Mouse (Mus musculus): ENCODE measurements around the gene Sema3a. TPM values are rescaled to one million over a fixed set of nuclear protein-coding genes. Genes with fewer than 3 reads are reported as not detected.

Sema3a gene
- polyA plus RNA-seq, 1 experiment, result 0.01 TPM

- H3K36me3 ChIP-seq (ENCODE audit: control insufficient read depth), result no peaks in the 10 kb centered on the region
- no peaks in the 10 kb centered on the region for H3K9me3 ChIP-seq (ENCODE audit: control insufficient read depth, low read length)
- no peaks in the 10 kb centered on the region for H3K4me1 ChIP-seq (ENCODE audit: control insufficient read depth)
- TF ChIP-seq TAL1 (IDR thresholded peaks at IDR 0.05; ENCODE audit: low read length) (no peak), GATA1 (IDR thresholded peaks at IDR 0.05; ENCODE audit: low read length) (no peak)
- H3K27me3 ChIP-seq (ENCODE audit: control insufficient read depth), result no peaks in the 10 kb centered on the region
- no peak overlapping the region for H3K4me3 ChIP-seq (replicated peaks)
These were observed 24.7 kb downstream of the Sema3a start for GRCm38 (mm10) chr5:13149909-13150308.

- Histone ChIP-seq H3K9me3 (ENCODE audit: control insufficient read depth, low read length) (no peaks in the 10 kb centered on the region), H3K4me1 (ENCODE audit: control insufficient read depth) (no peaks in the 10 kb centered on the region), H3K4me3 (replicated peaks) (no peak overlapping the region), H3K36me3 (ENCODE audit: control insufficient read depth) (no peaks in the 10 kb centered on the region), H3K27me3 (ENCODE audit: control insufficient read depth) (no peaks in the 10 kb centered on the region)
- no peak for TF ChIP-seq GATA1 (IDR thresholded peaks at IDR 0.05; ENCODE audit: low read length)
- no peak for TF ChIP-seq TAL1 (IDR thresholded peaks at IDR 0.05; ENCODE audit: low read length)
These were observed 25.8 kb downstream of the Sema3a start for GRCm38 (mm10) chr5:13151002-13151401.

- H3K4me1 ChIP-seq (ENCODE audit: control insufficient read depth), result no peaks in the 10 kb centered on the region
- no peak overlapping the region for H3K4me3 ChIP-seq (replicated peaks)
- TF ChIP-seq GATA1 (IDR thresholded peaks at IDR 0.05; ENCODE audit: low read length) (no peak), TAL1 (IDR thresholded peaks at IDR 0.05; ENCODE audit: low read length) (no peak)
- no peaks in the 10 kb centered on the region for H3K27me3 ChIP-seq (ENCODE audit: control insufficient read depth)
- H3K9me3 ChIP-seq (ENCODE audit: control insufficient read depth, low read length), result no peaks in the 10 kb centered on the region
- no peaks in the 10 kb centered on the region for H3K36me3 ChIP-seq (ENCODE audit: control insufficient read depth)
These were observed 32.8 kb downstream of the Sema3a start for GRCm38 (mm10) chr5:13157761-13158612.

- no peaks in the 10 kb centered on the region for H3K9me3 ChIP-seq (ENCODE audit: control insufficient read depth, low read length)
- no peaks in the 10 kb centered on the region for H3K4me1 ChIP-seq (ENCODE audit: control insufficient read depth)
- TF ChIP-seq GATA1 (IDR thresholded peaks at IDR 0.05; ENCODE audit: low read length) (no peak), TAL1 (IDR thresholded peaks at IDR 0.05; ENCODE audit: low read length) (no peak)
- H3K36me3 ChIP-seq (ENCODE audit: control insufficient read depth), result no peaks in the 10 kb centered on the region
- no peaks in the 10 kb centered on the region for H3K27me3 ChIP-seq (ENCODE audit: control insufficient read depth)
- H3K4me3 ChIP-seq (replicated peaks), result no peak overlapping the region
These were observed 57.0 kb downstream of the Sema3a start for GRCm38 (mm10) chr5:13182186-13182585.

GRCm38 (mm10) chr5:13197886-13198285, 72.7 kb downstream of the Sema3a start:
- H3K27me3 ChIP-seq (ENCODE audit: control insufficient read depth), result no peaks in the 10 kb centered on the region
- TF ChIP-seq TAL1 (IDR thresholded peaks at IDR 0.05; ENCODE audit: low read length), result no peak
- TF ChIP-seq GATA1 (IDR thresholded peaks at IDR 0.05; ENCODE audit: low read length), result no peak
- H3K4me3 ChIP-seq (replicated peaks), result no peak overlapping the region
- H3K9me3 ChIP-seq (ENCODE audit: control insufficient read depth, low read length), result no peaks in the 10 kb centered on the region
- H3K4me1 ChIP-seq (ENCODE audit: control insufficient read depth), result no peaks in the 10 kb centered on the region
- no peaks in the 10 kb centered on the region for H3K36me3 ChIP-seq (ENCODE audit: control insufficient read depth)

GRCm38 (mm10) chr5:13199709-13200108, 74.5 kb downstream of the Sema3a start:
- Histone ChIP-seq H3K4me3 (replicated peaks) (no peak overlapping the region), H3K9me3 (ENCODE audit: control insufficient read depth, low read length) (no peaks in the 10 kb centered on the region), H3K36me3 (ENCODE audit: control insufficient read depth) (no peaks in the 10 kb centered on the region), H3K27me3 (ENCODE audit: control insufficient read depth) (no peaks in the 10 kb centered on the region), H3K4me1 (ENCODE audit: control insufficient read depth) (no peaks in the 10 kb centered on the region)
- no peak for TF ChIP-seq GATA1 (IDR thresholded peaks at IDR 0.05; ENCODE audit: low read length)
- TF ChIP-seq TAL1 (IDR thresholded peaks at IDR 0.05; ENCODE audit: low read length), result no peak

GRCm38 (mm10) chr5:13255353-13255752, 130.1 kb downstream of the Sema3a start:
- Histone ChIP-seq H3K36me3 (ENCODE audit: control insufficient read depth) (no peaks in the 10 kb centered on the region), H3K9me3 (ENCODE audit: control insufficient read depth, low read length) (no peaks in the 10 kb centered on the region), H3K4me3 (replicated peaks) (no peak overlapping the region), H3K27me3 (ENCODE audit: control insufficient read depth) (no peaks in the 10 kb centered on the region), H3K4me1 (ENCODE audit: control insufficient read depth) (no peaks in the 10 kb centered on the region)
- TF ChIP-seq TAL1 (IDR thresholded peaks at IDR 0.05; ENCODE audit: low read length) (no peak), GATA1 (IDR thresholded peaks at IDR 0.05; ENCODE audit: low read length) (no peak)

GRCm38 (mm10) chr5:13256321-13256720, 131.1 kb downstream of the Sema3a start:
- no peaks in the 10 kb centered on the region for H3K27me3 ChIP-seq (ENCODE audit: control insufficient read depth)
- no peaks in the 10 kb centered on the region for H3K9me3 ChIP-seq (ENCODE audit: control insufficient read depth, low read length)
- TF ChIP-seq GATA1 (IDR thresholded peaks at IDR 0.05; ENCODE audit: low read length) (no peak), TAL1 (IDR thresholded peaks at IDR 0.05; ENCODE audit: low read length) (no peak)
- H3K4me1 ChIP-seq (ENCODE audit: control insufficient read depth), result no peaks in the 10 kb centered on the region
- no peak overlapping the region for H3K4me3 ChIP-seq (replicated peaks)
- no peaks in the 10 kb centered on the region for H3K36me3 ChIP-seq (ENCODE audit: control insufficient read depth)

GRCm38 (mm10) chr5:13263087-13263486, 137.9 kb downstream of the Sema3a start:
- Histone ChIP-seq H3K4me1 (ENCODE audit: control insufficient read depth) (no peaks in the 10 kb centered on the region), H3K9me3 (ENCODE audit: control insufficient read depth, low read length) (no peaks in the 10 kb centered on the region), H3K27me3 (ENCODE audit: control insufficient read depth) (no peaks in the 10 kb centered on the region), H3K36me3 (ENCODE audit: control insufficient read depth) (no peaks in the 10 kb centered on the region), H3K4me3 (replicated peaks) (no peak overlapping the region)
- TF ChIP-seq TAL1 (IDR thresholded peaks at IDR 0.05; ENCODE audit: low read length) (no peak), GATA1 (IDR thresholded peaks at IDR 0.05; ENCODE audit: low read length) (no peak)
